Mouse (Mus musculus): ENCODE results near the gene 2010300C02Rik.
"Not testable (repeated sequence)": the region's sequence is repeated elsewhere in the genome, so short reads cannot be mapped to it uniquely, and the experiment has no call there.

2010300C02Rik gene

GRCm38 (mm10) chr1:37718516-37718915 lies 1.4 kb downstream of the 2010300C02Rik start:
- POLR2A ChIA-PET: interaction anchor here in 2 of 4 experiments (1.0 to 1.4 kb wide), 3 partner anchors 8 to 617 kb away, joined by 3 read pairs; no protein-coding TSS in a partner anchor
- CTCF ChIA-PET: interaction anchor here in 1 of 4 experiments (0.6 to 2.7 kb wide), 3 partner anchors 10 to 1036 kb away, joined by 3 to 8 read pairs (median 6); partner anchors contain the start of gene Fam178b

- POLR2A ChIA-PET: interaction anchor here in 2 of 4 experiments (1.0 to 1.4 kb wide), 2 partner anchors 9 to 616 kb away, joined by 3 read pairs; no protein-coding TSS in a partner anchor
These were observed 2.3 kb downstream of the 2010300C02Rik start for GRCm38 (mm10) chr1:37717415-37718195.

GRCm38 (mm10) chr1:37712357-37712737 lies 7.5 kb downstream of the 2010300C02Rik start:
- POLR2A ChIA-PET: not testable (repeated sequence)
- CTCF ChIA-PET: interaction anchor here in 1 of 4 experiments (0.6 kb wide), 1 partner anchor 540 kb away, joined by 3 read pairs; no protein-coding TSS in a partner anchor

More at GRCm38 (mm10) chr1:37717415-37718195, 2.3 kb downstream of the 2010300C02Rik start:
- CTCF ChIA-PET: interaction anchor here in 1 of 4 experiments (0.6 to 2.7 kb wide), 4 partner anchors 9 to 1035 kb away, joined by 3 to 8 read pairs (median 4); partner anchors contain the start of gene Fam178b

DNA sequence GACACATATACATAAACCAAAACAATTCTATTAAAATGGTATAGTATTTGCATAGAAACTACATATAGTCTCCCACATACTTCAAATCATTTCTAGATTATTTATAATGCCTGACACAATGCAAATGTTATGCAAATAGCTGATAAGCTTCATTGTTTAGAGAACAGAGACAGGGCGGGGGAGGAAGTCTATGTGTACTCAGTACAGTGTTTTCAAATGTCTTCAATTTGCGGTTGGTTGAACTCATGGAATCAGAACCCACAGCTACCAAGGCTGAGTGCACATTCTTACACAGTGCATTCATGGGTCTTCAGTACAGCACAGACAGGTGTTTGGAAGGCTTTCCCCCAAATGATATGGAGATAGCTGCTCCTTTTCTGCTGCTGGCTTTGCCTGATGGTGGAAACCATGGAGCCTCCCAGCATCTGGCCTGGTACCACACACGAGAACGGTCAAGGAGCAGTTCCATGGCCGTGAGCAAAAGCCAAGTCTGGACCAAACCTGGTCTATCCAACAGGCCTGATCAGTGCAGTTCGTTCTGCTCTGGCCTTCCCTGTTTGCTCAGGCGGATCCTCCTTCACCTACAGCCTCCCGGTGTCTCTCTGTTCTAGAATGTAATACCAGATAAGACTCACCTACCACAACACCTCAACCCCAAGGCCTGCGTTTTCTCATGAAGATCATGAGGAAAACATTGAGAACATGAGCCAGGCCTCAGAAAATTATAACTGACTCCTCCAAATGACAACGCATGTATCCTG lies 8.1 kb downstream of the 2010300C02Rik start:
- POLR2A ChIA-PET: interaction anchor here in 1 of 4 experiments (0.6 kb wide), 1 partner anchor 1003 kb away, joined by 3 read pairs; no protein-coding TSS in a partner anchor

DNA sequence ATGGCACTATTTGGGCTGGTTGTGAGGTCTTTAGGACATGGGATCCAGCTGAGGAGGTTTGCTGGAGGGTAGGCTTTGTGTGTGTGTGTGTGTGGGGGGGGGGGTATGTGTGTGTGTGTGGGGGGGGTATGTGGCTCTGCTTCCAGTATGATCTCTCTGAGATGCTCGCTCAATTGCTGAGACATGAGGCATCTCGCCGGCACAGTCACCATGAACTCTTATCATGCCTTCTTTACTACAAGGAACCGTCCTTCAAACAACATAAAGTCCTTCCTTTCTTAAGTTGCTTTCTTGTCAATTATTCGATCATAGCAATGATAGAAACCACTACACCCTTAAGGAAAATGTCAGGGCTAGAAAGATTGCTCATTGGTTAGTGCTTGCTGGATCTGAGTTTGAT lies 8.8 kb downstream of the 2010300C02Rik start:
- CTCF ChIA-PET: no interaction called here

More for the DNA sequence above, 8.1 kb downstream of the 2010300C02Rik start:
- CTCF ChIA-PET: interaction anchor here in 1 of 4 experiments (0.6 kb wide), 1 partner anchor 541 kb away, joined by 3 read pairs; no protein-coding TSS in a partner anchor

GRCm38 (mm10) chr1:37709736-37710135 lies 10.1 kb downstream of the 2010300C02Rik start:
- ChIA-PET CTCF (interaction anchor here in 2 of 4 experiments (0.6 to 1.2 kb wide), 3 partner anchors 16 to 34 kb away, joined by 3 to 6 read pairs (median 3); no protein-coding TSS in a partner anchor), POLR2A (no interaction called here)

More for the DNA sequence above, 8.8 kb downstream of the 2010300C02Rik start:
- POLR2A ChIA-PET: interaction anchor here in 1 of 4 experiments (0.6 kb wide), 1 partner anchor 1004 kb away, joined by 3 read pairs; no protein-coding TSS in a partner anchor

- ChIA-PET POLR2A (interaction anchor here in 1 of 4 experiments (1.0 to 1.3 kb wide), 3 partner anchors 10 to 175 kb away, joined by 3 to 5 read pairs (median 3); partner anchors contain the start of gene 2010300C02Rik), CTCF (interaction anchor here (0.6 to 2.0 kb wide), 13 partner anchors 8 to 215 kb away, joined by 3 to 7 read pairs (median 3); partner anchors contain the start of gene 2010300C02Rik (in 2 of the 4))
These were observed 11.5 kb downstream of the 2010300C02Rik start for GRCm38 (mm10) chr1:37708270-37708955.

DNA sequence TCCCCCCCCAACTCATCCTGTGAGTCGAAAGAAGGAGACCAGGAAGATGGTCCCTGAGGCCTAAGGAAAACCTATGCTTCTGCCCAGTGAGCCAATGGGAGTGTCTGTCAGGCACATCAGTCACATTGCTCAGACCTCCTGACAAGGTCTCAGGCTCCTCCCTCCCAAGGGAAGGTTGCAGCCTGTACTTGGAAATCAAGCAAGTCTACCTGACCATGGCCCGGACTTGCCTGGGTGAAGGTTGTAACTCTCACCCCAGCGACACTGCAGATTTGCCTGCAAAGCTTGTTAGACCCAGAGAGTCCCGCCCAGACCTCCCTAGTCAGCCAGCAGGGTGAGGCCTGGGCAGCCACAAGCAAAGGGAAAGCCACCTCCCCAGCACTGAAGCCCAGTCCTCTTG lies 17.6 kb downstream of the 2010300C02Rik start:
- ChIA-PET CTCF (no interaction called here), POLR2A (no interaction called here)

DNA sequence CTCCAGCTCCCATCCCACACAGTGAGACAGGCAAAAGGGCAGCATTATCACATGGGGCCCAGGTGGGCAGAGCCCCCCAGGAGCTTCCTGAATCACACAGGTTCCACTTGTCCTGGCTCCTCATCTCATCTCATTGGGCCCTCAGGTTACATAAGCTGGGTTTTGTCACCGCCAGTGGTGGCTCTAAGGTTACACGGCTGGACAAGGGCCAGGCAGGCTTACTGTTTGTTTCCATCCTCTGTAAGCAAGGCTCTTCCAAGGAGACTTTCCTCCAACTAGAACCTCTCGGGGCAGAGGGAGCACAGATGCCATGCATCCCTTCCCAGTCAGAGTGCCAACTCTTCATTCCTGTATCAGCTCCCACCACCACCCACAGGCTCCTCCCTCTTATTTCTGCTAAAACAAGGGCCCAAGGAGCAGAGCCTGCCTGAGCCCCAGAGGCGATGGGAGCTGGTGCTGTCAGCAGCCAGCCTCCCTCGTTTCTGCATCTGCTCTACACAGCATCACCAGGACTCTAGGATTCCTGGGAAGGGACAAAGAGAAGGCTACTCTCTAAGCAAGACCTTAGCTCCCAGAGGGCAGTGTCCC lies 20.9 kb downstream of the 2010300C02Rik start:
- ChIA-PET POLR2A (interaction anchor here (0.7 to 1.8 kb wide), 5 partner anchors 9 to 269 kb away, joined by 3 to 5 read pairs (median 3); partner anchors contain the start of genes Coa5 (in 1 of the 4) and Unc50 (in 1 of the 4)), CTCF (no interaction called here)

GRCm38 (mm10) chr1:37698186-37698839 lies 21.6 kb downstream of the 2010300C02Rik start:
- CTCF ChIA-PET: no interaction called here
- POLR2A ChIA-PET: interaction anchor here (0.6 to 1.8 kb wide), 6 partner anchors 10 to 268 kb away, joined by 3 to 5 read pairs (median 3); partner anchors contain the start of genes Coa5 (in 1 of the 4) and Unc50 (in 1 of the 4)

DNA sequence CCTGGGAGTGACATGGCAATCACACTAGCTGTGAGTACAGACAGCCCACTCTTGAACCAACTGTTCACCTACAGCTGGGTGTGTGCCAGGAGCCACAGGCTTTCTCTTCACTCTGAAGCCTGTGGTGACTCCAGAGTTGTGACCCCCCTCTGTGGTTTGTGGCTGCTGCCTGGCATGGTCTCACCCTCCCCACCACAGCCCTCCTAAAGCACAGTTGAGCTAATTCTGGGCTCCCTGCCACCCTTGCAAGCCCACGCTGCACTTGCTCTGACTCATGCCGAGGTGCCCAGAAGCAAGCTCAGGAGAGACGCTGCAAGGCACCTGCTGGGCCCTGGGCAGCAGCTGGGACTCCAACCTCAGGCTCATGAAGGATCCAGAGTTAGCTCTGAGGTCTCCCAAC lies 23.0 kb downstream of the 2010300C02Rik start:
- CTCF ChIA-PET: interaction anchor here in 1 of 4 experiments (1.2 to 1.3 kb wide), 2 partner anchors 8 to 18 kb away, joined by 3 read pairs; no protein-coding TSS in a partner anchor
- POLR2A ChIA-PET: interaction anchor here in 1 of 4 experiments (1.1 kb wide), 1 partner anchor 17 kb away, joined by 3 read pairs; no protein-coding TSS in a partner anchor

DNA sequence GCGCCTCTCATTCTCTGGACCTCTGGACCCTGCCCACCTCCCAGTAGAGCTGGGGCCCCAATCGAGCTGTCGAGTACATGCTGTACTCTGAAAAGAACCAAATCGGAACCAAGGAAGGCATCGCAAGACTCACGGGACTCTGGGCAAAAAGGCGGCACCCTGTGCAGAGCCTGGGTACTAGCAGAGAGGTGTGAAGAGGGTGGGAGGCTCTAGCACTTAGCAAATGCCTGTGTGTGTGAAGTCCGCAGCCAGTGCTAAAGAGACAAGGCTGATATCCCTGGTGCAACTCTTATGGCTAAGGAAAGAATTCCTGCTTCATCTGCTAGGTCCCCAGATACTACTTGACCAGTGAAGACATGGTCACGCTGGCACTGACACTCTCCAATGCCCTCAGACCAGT lies 24.2 kb downstream of the 2010300C02Rik start:
- ChIA-PET CTCF (interaction anchor here in 1 of 4 experiments (0.6 kb wide), 1 partner anchor 997 kb away, joined by 3 read pairs; no protein-coding TSS in a partner anchor), POLR2A (interaction anchor here in 1 of 4 experiments (1.1 to 1.3 kb wide), 2 partner anchors 13 to 16 kb away, joined by 3 read pairs; no protein-coding TSS in a partner anchor)

- POLR2A ChIA-PET: interaction anchor here in 1 of 4 experiments (0.5 to 1.1 kb wide), 3 partner anchors 178 to 295 kb away, joined by 3 to 4 read pairs (median 4); partner anchors contain the start of gene Lipt1
- CTCF ChIA-PET: interaction anchor here in 2 of 4 experiments (0.8 to 1.4 kb wide), 5 partner anchors 14 to 822 kb away, joined by 3 to 9 read pairs (median 3); no protein-coding TSS in a partner anchor
These were observed 25.5 kb downstream of the 2010300C02Rik start for GRCm38 (mm10) chr1:37694417-37694816.

- CTCF ChIA-PET: interaction anchor here (0.6 to 1.2 kb wide), 15 partner anchors 13 to 435 kb away, joined by 3 to 14 read pairs (median 4); partner anchors contain the start of genes 2010300C02Rik (in 1 of the 4) and Lipt1 (in 1 of the 4)
- POLR2A ChIA-PET: interaction anchor here in 2 of 4 experiments (0.9 to 1.6 kb wide), 7 partner anchors 12 to 305 kb away, joined by 3 to 7 read pairs (median 4); no protein-coding TSS in a partner anchor
These were observed 28.7 kb downstream of the 2010300C02Rik start for GRCm38 (mm10) chr1:37691179-37691578.

DNA sequence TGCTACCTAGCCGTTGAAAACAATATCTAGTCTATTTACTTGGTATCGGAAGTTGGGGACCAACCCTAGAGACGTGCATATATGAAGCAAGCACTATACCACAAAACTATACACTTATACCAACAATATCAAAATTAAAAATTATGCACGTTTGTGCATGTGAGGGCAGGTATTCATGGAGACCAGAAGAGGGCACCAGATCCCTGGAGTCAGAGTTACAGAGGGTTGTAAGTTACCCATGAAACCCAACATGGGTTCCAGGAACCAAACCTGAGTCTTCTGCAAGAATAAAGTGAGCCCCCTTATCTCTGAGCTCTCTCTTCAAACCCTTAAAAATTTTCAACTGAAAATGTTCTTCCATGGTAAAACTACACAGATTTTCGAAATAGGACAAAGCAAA lies 29.2 kb downstream of the 2010300C02Rik start:
- CTCF ChIA-PET: interaction anchor here in 3 of 4 experiments (0.9 to 1.0 kb wide), 4 partner anchors 15 to 295 kb away, joined by 4 to 14 read pairs (median 6); no protein-coding TSS in a partner anchor

GRCm38 (mm10) chr1:37689730-37690129 lies 30.2 kb downstream of the 2010300C02Rik start:
- CTCF ChIA-PET: interaction anchor here in 3 of 4 experiments (0.7 to 1.2 kb wide), 3 partner anchors 11 to 192 kb away, joined by 3 to 4 read pairs (median 3); no protein-coding TSS in a partner anchor
- POLR2A ChIA-PET: interaction anchor here in 2 of 4 experiments (1.1 to 1.7 kb wide), 2 partner anchors 14 to 177 kb away, joined by 3 to 4 read pairs; partner anchors contain the start of gene Tsga10 (in 1 of the 2)

More for the DNA sequence above, 29.2 kb downstream of the 2010300C02Rik start:
- POLR2A ChIA-PET: interaction anchor here in 2 of 4 experiments (1.0 to 1.6 kb wide), 5 partner anchors 11 to 174 kb away, joined by 3 to 7 read pairs (median 4); no protein-coding TSS in a partner anchor
